Mouse (Mus musculus): ENCODE measurements at regions not wholly inside any gene's neighbourhood (a gene's known extent, or its start where the extent isn't known, plus 50 kb on each side); places are given as distances from the start of the nearest gene placed in this dataset.

DNA sequence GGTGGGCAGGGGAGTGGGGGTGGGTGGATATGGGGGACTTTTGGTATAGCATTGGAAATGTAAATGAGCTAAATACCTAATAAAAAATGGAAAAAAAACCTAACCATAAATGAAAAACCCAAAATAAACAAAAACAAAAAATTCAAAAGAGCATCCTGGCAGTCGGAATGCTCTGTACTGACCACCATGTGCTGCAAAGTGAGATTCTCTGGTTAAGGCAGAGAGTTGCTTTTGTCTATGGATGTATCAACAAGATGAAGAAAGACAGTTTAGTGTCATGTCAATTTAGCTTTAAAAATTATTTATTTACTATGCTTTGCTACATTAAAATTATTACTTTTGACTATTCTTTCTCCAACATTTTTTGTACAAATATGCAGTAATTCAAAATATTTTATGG is 88.5 kb downstream of the E330014E10Rik start:
- no peak for DNase-seq (ENCODE audit: extremely low spot score in 1 of 2, low spot score in 1 of 2)

DNA sequence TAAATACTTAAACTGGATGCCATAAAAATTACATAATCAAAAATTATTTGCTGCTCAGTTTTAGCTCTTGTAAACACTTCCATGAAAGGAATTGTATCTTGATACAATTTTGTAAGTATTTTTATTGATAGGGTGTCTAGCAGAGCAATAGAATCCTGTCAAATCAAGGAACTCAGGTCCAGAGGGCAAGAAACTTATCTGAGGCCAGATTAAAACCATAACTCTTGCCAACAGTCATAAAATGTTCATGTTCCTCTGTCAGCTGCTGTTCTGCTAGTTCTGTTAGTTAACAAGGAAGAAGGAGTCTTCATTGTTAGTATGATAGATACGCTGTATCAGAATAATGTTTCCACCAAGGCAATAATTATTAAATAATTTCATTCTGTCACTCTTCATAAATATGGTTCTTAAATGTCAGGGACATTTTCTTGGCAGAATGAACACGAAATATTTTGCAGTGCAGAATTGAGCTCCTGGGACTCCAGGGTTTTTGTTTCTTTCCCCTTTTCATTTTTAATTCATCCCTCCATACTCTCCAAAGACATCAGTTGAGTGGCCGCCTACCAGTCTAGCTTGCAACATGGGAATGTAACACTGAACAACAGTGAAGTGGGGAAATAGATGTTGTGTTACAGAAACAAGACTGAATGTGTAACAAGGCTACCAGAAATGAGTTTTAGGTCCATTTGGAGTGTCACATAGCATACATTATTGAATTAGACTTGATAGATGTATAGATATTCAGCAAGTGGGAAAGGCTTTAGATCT is 89.1 kb downstream of the E330014E10Rik start:
- no peak for DNase-seq (ENCODE audit: extremely low spot score in 1 of 2, low spot score in 1 of 2)

DNA sequence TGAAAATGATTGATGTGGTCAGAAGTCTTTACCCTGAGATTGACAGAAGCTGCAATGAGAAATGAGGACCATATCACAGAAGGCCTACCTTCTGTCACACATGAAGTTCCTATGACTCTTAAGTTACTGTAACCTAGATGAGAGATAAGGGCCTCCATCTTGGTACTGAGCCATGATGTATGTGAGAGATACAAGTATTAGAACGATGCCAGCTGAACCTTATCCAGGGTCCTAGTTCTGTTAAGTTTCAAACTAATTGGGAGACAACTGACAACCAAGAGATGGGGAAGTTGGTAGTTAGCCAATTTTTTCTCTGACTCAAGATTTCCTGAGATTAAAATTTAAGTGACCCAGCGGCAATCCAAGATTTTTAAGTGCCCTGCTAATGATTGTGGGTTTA is 89.7 kb downstream of the E330014E10Rik start:
- no peak for DNase-seq (ENCODE audit: extremely low spot score in 1 of 2, low spot score in 1 of 2)

DNA sequence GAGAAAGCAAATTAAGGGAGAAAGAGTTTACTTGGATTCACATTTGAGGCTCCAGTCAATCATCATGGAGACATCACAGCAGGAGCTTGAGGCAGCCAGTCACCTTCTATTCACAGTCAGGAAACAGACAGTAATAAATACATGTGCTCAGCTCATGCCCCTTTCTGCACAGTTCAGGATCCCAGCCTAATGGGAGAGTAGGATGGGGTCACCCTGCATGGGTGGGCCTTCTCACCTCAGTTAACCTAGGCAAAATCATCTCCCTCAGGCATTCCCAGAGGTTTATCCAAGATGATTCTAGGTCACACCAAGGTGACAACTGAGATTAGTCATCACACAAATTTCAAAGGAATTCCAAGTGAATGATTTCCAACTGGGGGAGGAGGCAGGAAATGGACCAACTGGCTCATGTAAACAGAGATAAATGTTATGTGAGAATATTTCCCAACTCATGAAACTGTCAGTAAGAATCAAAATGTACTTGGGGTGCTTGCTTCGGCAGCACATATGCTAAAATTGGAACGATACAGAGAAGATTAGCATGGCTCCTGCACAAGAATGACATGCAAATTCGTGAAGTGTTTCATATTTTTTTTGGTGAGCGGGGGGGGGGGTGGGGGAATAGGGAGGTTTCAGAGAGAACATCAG is 89.8 kb upstream of the Cxcl13 start:
- DNase-seq (ENCODE audit: extremely low spot score in 1 of 2, low spot score in 1 of 2), result no peak

DNA sequence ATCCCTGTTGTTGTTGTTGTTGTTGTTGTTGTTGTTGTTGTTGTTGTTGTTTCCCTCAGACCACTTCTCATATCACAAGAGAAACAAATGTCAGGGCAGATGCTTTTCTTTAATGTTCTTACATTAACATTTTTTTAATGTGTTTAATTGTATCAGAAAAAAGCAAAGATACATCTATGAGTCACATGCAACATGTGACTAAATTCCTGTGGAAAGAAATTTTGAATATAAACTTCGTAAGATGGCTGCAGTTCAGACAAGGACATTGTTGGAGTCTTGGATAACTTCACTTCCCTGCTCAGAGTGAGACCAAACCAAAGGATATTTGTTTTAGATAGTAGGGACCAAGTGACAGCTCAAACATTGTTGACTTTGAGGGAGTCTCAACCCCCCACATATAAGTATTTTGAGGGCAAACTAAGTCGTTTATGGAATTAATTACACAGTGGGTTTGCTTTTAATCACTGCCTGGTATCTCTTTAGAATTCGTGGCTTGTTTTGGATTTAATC is 86.4 kb upstream of the Cxcl13 start:
- DNase-seq (ENCODE audit: extremely low spot score in 1 of 2, low spot score in 1 of 2), result no peak

DNA sequence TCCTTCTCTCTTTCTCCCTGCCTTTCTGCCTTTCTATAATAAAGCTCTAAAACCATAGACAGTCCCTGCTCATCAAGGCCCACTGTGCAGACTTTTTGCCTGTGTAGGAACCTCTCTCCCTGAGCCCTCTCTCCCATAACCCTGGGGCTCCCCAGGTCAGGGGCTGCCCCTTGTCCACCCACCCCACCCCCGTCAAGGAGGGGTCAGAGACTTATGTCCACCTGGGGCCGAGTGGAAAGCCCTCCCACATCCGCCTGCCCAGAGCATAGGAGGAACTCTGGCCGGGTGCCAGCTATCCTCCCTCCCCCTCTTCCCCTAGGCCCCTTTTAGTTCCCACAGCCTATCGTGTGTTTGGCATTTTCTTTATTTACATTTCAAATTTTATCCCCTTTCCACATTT is 81.8 kb upstream of the Cxcl13 start:
- DNase-seq (ENCODE audit: extremely low spot score in 1 of 2, low spot score in 1 of 2), result no peak

DNA sequence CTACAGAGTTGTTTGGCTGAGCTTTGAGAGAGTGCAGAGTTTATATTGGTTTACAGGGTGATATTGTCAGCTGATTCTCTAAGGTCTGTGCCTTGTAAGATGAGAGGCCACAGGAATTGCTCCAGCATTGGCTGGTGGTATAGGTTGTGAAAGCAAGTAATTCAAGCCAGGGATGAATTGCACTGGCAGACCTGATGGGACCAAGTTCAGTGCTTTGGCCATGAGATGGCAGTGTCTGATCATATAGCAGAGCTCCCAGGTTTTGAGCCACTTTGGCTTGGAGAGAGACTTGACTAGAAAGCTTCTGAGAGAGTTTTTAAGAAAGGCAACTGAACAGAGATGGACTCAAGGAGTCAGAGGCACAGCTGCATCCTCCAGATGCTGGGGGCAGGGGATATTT is 75.8 kb upstream of the Cxcl13 start:
- peak; percentile 38 to 82 for DNase-seq (ENCODE audit: extremely low spot score in 1 of 2, low spot score in 1 of 2)
